Mouse (Mus musculus): ENCODE data around the gene Coa3.
"Not testable (repeated sequence)": the region's sequence is repeated elsewhere in the genome, so short reads cannot be mapped to it uniquely, and the experiment has no call there.

The Coa3 gene

GRCm38 (mm10) chr11:101278223-101279192 lies at the start of gene Coa3, which contains the start of gene Cntd1:
Gene Coa3, minus strand, starts transcription at chr11:101279114.
Gene Cntd1, plus strand, starts transcription at chr11:101279012.
- peak; percentile 93 for DNase-seq (ENCODE audit: low read depth, low spot score)

- no peak for DNase-seq (ENCODE audit: low read depth, low spot score)
Measured at GRCm38 (mm10) chr11:101327311-101327710, 48.4 kb upstream of the Coa3 start.

GRCm38 (mm10) chr11:101326147-101326546 lies 47.2 kb upstream of the Coa3 start:
- DNase-seq (ENCODE audit: low read depth, low spot score), result no peak

DNA sequence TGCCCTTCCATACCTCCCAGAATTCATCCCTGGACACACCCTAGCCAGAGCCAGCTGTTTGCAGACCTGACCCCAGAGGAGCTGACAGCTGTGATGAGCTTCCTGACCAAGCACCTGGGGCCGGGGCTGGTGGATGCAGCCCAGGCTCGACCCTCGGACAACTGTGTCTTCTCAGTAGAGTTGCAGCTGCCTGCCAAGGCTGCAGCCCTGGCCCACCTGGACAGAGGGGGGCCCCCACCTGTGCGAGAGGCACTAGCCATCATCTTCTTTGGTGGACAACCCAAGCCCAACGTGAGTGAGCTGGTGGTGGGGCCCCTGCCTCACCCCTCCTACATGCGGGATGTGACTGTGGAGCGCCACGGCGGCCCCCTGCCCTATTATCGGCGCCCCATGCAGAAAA lies 46.3 kb upstream of the Coa3 start:
- not testable (repeated sequence) for DNase-seq (ENCODE audit: low read depth, low spot score)

- no peak for DNase-seq (ENCODE audit: low read depth, low spot score)
Measured at GRCm38 (mm10) chr11:101324763-101325162, 45.8 kb upstream of the Coa3 start, which contains the start of gene Aoc2. Gene Aoc2, plus strand, starts transcription at chr11:101325063.

- DNase-seq (ENCODE audit: low read depth, low spot score), result peak; percentile 62
Measured at GRCm38 (mm10) chr11:101323609-101324008, 44.7 kb upstream of the Coa3 start.

DNA sequence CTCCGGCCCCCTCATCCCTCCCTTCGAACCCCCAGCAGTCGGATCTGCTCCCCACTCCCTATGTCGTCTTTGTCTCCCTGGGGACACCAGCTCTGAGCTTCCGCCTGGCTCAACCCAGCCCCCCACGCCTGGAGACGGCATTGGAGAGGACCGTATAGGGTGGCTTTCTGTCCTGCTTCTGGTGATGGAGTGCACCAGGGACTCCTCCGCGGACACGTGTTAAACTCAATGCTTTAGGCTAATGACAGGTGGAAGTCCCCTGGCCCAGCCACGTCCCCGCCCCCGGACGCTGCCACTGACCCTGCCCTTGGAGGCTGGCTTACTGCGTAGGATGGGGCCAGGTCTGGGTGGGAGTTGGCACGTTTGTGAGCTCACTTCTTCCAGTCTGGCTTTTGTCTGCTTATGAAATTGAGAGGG lies 37.6 kb upstream of the Coa3 start:
- no peak for DNase-seq (ENCODE audit: low read depth, low spot score)

DNA sequence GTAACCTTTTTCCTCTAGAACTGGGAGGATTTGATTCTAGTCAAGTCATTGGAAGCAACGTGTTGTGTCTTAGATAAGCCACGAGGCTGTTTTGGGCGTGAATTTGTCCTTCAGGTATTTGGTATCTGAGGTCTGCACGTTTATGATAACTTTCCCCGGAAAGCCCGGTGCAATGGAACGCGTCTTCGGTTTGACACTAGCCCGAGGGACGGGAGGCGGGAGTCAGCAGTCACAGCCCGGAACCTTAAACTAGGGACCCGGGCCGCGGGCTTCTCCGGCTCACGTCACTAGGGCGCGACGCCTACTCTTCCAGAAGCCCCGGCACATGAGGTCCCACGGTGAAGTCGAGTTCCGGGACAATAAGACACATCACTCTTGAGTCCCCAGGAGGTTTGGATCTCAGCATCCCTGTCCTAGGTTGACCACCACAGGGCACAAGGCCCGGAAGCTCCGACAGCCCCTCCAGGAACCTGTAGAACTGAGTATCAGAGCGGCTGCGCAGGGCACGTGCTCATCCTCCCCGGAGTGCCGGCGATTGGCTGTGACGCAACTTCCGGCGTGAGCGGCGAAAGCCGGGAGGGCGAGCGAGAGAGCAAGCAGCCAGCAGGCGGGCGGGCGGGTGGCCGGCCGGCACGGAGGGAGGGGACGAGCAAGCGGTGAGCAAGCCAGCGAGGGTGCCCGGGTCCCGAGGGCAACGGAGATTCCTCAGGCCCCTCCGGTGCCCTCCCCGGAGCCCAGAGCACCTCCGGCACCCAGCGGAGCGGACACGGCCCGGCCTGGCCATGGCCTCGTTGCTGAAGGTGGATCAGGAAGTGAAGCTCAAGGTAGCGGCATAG lies 37.0 kb upstream of the Coa3 start, which contains the start of gene Psme3:
Psme3 (plus strand) TSS at position 549 of the 836 bp plus-strand sequence.
- DNase-seq (ENCODE audit: low read depth, low spot score), result peak; percentile 90

GRCm38 (mm10) chr11:101315082-101315650 lies 36.3 kb upstream of the Coa3 start:
- no peak for DNase-seq (ENCODE audit: low read depth, low spot score)

GRCm38 (mm10) chr11:101314567-101314966 lies 35.7 kb upstream of the Coa3 start:
- no peak for DNase-seq (ENCODE audit: low read depth, low spot score)

DNA sequence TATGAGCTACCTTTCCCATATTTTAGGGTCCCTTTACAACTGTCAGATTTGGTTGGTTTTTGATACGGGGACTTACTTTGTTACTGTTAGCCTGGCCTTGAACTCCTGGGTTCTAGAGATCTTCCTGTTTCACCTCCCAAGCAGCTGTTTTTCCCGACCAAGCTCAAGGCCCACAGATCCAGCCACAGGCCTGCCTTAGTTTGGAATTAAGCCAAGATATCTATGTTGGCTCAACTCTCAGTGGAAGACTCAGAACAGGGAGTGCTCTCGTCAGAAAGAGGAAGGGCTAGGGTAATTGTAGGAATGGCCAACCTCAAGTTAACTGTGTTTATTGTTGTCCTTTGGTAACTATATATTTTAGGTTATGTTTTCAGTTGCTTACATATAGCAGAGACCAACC lies 33.2 kb upstream of the Coa3 start:
- no peak for DNase-seq (ENCODE audit: low read depth, low spot score)

DNA sequence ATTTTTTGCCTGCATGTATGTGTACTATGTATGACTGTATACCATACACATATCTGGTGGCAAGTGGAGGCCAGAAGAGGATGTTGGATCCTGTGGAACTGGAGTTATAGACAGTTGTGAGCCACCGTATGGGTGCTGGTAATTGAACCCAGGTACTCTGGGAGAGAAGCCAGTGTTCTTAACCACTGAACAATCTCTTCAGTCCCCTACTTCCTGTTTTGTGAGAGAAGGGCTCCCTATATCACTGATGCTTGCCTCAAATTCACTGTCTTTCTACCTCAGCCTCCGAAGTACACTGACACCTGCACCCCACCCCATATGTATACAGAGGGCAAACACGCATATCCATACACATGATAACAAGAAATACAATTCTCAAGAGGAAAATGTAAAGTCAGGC lies 32.2 kb upstream of the Coa3 start:
- DNase-seq (ENCODE audit: low read depth, low spot score), result no peak

GRCm38 (mm10) chr11:101307744-101308143 lies 28.8 kb upstream of the Coa3 start:
- DNase-seq (ENCODE audit: low read depth, low spot score), result no peak

DNA sequence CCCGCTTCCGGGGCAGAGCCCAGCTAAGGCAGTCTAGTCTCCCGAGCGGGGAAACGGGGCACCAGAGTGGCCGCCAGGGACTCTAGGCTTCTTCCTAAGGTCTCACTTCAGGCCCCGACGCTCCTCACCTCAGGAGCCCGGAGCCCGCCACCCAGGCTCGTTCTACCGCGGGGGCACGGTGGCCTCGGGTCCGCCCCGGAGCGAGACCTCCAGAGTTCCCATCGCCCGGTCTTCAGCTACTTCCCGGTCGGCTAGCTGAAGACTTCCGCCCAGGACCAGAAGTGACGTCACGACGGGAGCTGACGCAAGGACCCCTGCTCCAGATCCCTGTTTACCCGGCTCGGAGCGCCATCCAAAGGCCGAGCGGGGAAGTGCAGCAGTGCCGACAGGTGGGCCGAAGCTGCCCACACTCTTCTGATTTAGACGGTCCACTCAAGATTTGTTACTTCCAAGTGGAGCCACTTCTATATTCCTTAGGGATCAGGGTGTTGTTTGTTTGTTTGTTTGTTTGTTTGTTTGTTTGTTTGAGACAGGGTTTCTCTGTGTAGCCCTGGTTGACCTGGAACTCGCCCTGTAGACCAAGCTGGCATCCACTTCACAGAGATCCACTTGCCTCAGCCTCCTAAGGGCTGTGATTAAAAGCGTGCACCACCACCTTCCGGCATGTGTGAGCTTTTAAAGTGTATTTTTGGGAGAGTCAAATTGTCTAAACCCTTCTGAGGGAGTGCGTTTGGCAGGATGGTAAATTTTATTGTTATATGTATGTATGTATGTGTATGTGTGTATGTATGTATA lies 23.3 kb upstream of the Coa3 start, which contains the start of gene Becn1:
Becn1 (minus strand) TSS at position 283 of the 795 bp plus-strand sequence.
- DNase-seq (ENCODE audit: low read depth, low spot score), result peak; percentile 96

DNA sequence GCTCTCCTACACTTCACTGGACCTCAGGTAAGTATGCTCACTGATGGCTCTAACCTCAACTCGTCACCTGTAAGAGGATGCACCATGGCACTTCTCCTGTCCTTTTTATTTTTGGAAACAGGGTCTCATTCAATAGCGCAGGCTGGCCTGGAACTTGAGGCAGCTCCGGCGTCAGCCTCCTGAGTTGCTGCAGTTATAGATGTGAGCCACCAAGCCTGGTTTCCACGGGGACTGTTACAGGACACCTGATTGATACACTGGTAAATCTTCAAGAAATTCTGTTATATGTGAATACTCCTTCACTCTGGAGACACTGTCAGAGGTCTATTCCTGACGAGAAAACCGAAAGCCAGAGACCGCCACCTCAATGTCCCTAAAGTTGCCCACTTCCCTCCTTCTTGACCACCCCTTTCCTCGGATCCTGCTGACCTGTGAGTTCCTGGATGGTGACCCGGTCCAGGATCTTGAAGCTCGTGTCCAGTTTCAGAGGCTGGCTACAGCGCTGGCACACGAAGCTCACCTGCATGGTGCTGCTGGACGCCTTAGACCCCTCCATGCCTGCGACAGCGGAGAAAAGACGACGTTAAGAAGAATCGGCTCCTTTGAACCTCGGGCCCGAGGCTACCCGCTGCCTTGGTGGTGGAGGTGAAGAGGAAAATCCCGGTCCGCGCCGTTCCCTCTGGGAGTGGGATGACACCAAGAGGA lies 22.5 kb upstream of the Coa3 start:
- DNase-seq (ENCODE audit: low read depth, low spot score), result no peak

- DNase-seq (ENCODE audit: low read depth, low spot score), result no peak
Measured at GRCm38 (mm10) chr11:101300881-101301280, 22.0 kb upstream of the Coa3 start.

- DNase-seq (ENCODE audit: low read depth, low spot score), result no peak
Measured at GRCm38 (mm10) chr11:101295191-101295590, 16.3 kb upstream of the Coa3 start.

DNA sequence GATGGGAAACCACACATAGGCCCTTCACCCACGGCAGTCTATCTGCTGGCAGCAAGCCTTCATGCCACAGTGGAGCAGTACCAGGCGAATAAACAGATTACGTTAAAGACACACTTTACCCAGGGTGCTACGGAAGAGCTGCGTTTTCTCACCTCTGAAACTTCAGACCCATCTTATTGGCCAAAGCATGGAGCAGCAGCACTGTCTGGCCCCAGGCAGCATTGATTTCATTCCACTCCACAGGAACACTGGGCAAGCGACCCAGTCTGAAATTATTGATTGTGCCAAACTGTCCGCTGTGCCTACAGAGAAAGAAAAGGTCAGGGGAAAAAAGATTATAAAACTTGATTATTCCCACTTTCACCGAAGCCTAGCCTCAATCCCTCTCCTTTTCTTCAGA lies 12.3 kb upstream of the Coa3 start:
- no peak for DNase-seq (ENCODE audit: low read depth, low spot score)

DNA sequence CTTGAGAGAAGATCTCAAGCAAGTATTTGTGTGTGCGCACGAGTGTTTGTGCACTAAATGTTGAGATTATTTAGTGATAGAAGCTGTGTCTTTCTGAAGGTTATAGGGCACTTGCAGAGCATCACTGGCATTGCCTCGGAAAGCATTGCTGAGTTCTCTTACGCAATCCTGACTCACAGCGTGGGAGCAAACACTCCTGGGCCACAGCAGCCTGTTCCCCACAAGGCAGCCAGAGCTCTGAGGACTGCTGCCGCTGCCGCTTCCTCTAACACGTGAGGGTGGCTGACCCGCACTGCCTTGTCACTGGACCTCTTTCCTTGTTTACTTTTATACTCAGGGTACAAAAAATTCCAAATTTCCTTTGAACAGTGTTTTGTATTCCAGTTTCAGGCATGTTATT lies 8.4 kb upstream of the Coa3 start:
- no peak for DNase-seq (ENCODE audit: low read depth, low spot score)

DNA sequence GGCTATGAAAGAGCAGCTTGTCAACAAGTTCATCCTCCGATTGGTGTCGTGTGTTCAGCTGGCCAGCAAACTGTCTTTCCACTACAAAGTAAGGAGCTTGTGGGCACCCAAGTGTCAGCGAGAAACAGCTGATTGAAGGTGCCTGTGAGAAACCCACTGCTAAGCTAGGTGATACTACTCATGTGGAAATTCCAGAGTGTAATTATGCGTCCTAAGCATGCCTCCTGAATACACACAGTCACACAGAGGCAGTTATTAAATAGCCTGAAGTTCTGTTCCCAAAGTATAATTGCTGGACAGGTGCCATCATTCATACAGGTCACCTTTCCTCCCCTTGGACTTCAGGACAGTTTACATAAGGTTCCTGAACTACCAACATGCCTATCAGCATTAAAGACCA lies 4.9 kb upstream of the Coa3 start:
- no peak for DNase-seq (ENCODE audit: low read depth, low spot score)

Measured in forelimb bud, embryonic 11.5 days (tissue).